Mouse (Mus musculus): ENCODE measurements around the gene Btbd35f12.
"Not testable (repeated sequence)": the region's sequence is repeated elsewhere in the genome, so short reads cannot be mapped to it uniquely, and the experiment has no call there.

Btbd35f12 gene

GRCm38 (mm10) chrX:33313079-33313478 lies at the start of gene Btbd35f12:
Gene Btbd35f12 (plus strand): TSS chrX:33313379.
- DNase-seq (ENCODE audit: low read depth, low spot score): not testable (repeated sequence)

- DNase-seq (ENCODE audit: low read depth, low spot score): not testable (repeated sequence)
Observed at GRCm38 (mm10) chrX:33353254-33353653, 40.1 kb downstream of the Btbd35f12 start.
